Mouse (Mus musculus) lung, adult 2 months (tissue): ENCODE results near the gene Crmp1.

Source experiments
- CTCF ChIP-seq: fragments of 200-500 bp; IDR thresholded peaks from 2 replicates; pipeline ENCODE4 v1.5.1; 2011; ENCODE audit warnings: mild to moderate bottlenecking, low read length, control low read depth; ENCODE audit not compliant: insufficient read depth
- POLR2A ChIP-seq: fragments of 200-500 bp; IDR thresholded peaks from 2 replicates; pipeline ENCODE4 v1.6.1; 2011; ENCODE audit warnings: low read depth, mild to moderate bottlenecking, control low read depth, low read length, borderline replicate concordance; ENCODE audit errors: extremely low read depth

GRCm38 (mm10) chr5:37338288-37338687, 96.5 kb downstream of the Crmp1 start, which contains the start of gene Evc2:
- TF ChIP-seq POLR2A (peak; percentile 72; the same call in 1 of the 2 replicates), CTCF (no peak)
